ENCODE assay signal across 16 mouse cellular contexts in the genomic region with DNA sequence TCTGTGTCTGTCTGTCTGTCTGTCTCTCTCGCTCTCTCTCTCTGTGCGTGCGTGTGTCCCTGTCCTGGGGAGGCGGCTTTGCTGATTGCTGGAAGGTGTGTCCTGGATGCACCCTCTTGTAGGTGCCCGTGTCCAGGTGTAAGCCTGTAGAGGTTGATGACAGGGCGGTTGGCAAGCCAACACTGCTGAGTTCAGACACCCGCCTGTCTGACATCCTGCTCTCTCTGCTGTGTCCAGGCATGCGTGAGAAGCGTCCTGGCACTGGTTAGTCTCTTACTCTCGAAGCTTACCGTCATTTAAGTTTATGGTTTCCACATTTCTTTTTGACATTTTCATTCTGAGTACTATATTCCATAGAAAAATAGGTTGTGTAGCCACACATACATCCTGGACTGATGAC.
"Had no signal": no experiment of that assay in that cellular context is flagged by ENCODE, and none has a peak within 500 bp of the region (broad histone marks: within the 10 kb centered on the region; RNA-seq: fewer than 3 reads in every experiment).

No protein-coding gene starts in this region.

- DNase-seq: kidney, postnatal 14 days; layer of hippocampus, adult 9-11 months; layer of hippocampus, postnatal 36 days; lung, embryonic 14.5 days; lung, postnatal 10 days; midbrain, embryonic 14.5 days; right cerebral cortex, adult 18-20 months; right cerebral cortex, postnatal 25 days had no signal

- H3K27ac ChIP-seq: kidney, embryonic 15.5 days; limb, embryonic 15.5 days; liver, embryonic 12.5 days; macrophage; neural tube, embryonic 15.5 days; stomach, postnatal 0 days had no signal

- H3K4me3 ChIP-seq: kidney, embryonic 15.5 days; limb, embryonic 15.5 days; liver, embryonic 12.5 days; megakaryocyte, embryonic 14.5 days; myocyte; neural tube, embryonic 15.5 days had no signal
